Mouse (Mus musculus) midbrain, postnatal 0 days (tissue): ENCODE data around the gene Apopt1. TPM values are rescaled to one million over a fixed set of nuclear protein-coding genes. Genes with fewer than 3 reads are reported as not detected.

Experiments
- ATAC-seq: fragments of 200-750 bp; cut with Nextera tagmentation; 2 replicates; pipeline ENCODE4 v1.8.0; 2017; ENCODE audit warnings: moderate number of reproducible peaks, mild to moderate bottlenecking, moderate TSS enrichment, moderate library complexity; ENCODE audit not compliant: low FRiP score
- DNase-seq: peaks from one replicate; pipeline ENCODE4 v3.0.0-alpha.2; 2015; ENCODE audit warnings: low spot score
- H3K27ac ChIP-seq: fragments of 300-500 bp; sonication (generic); 2 replicates; pipeline ENCODE4 v1.5.1; 2014; ENCODE audit warnings: low read depth, mild to moderate bottlenecking, low read length, mixed read lengths
- H3K27me3 ChIP-seq: fragments of 300-500 bp; sonication (generic); 2 replicates; pipeline ENCODE4 v1.6.1; 2014; ENCODE audit warnings: low read length, control low read depth, mixed read lengths; ENCODE audit not compliant: insufficient read depth
- H3K36me3 ChIP-seq: fragments of 300-500 bp; sonication (generic); 2 replicates; pipeline ENCODE4 v1.6.1; 2014; ENCODE audit warnings: low read length, control low read depth, mixed read lengths; ENCODE audit not compliant: insufficient read depth
- H3K4me1 ChIP-seq: fragments of 300-500 bp; sonication (generic); 2 replicates; pipeline ENCODE4 v1.6.1; 2014; ENCODE audit warnings: mild to moderate bottlenecking, control low read depth, antibody characterized with exemption, low read length, mixed read lengths; ENCODE audit not compliant: insufficient read depth
- H3K4me2 ChIP-seq: fragments of 300-500 bp; sonication (generic); 2 replicates; pipeline ENCODE4 v1.6.1; 2014; ENCODE audit warnings: low read depth, mild to moderate bottlenecking, low read length, mixed read lengths; ENCODE audit not compliant: poor library complexity, severe bottlenecking
- H3K4me3 ChIP-seq: fragments of 300-500 bp; sonication (generic); 2 replicates; pipeline ENCODE4 v1.5.1; 2014; ENCODE audit warnings: low read depth, mild to moderate bottlenecking, low read length, moderate library complexity
- H3K9ac ChIP-seq: fragments of 300-500 bp; sonication (generic); replicated peaks from 2 replicates; pipeline ENCODE4 v1.6.1; 2014; ENCODE audit warnings: mild to moderate bottlenecking, low read length, moderate library complexity, mixed read lengths; ENCODE audit not compliant: poor library complexity, severe bottlenecking
- H3K9me3 ChIP-seq: fragments of 300-500 bp; sonication (generic); 2 replicates; pipeline ENCODE4 v1.6.1; 2016; ENCODE audit warnings: low read length, control low read depth
- CTCF ChIP-seq: IDR thresholded peaks from 2 replicates; pipeline ENCODE4 v1.5.1; 2016; ENCODE audit warnings: antibody characterized with exemption, mild to moderate bottlenecking
- WGBS: fragments of 180-500 bp; shearing (Covaris S2); extraction: QIAGEN DNeasy Blood & Tissue Kit; methylation state at CpG from one replicate; pipeline ENCODE4 v1.1.7; 2014; 5-methylcytosine and 5-hydroxymethylcytosine counted together
- polyA plus RNA-seq: library from polyadenylated mRNA; unstranded; fragments of >200 nt; fragmentation: Nextera tagmentation; extraction: Ambion mirVana; gene quantifications from 2 replicates; pipeline ENCODE4 v1.2.1, GENCODE M21; 2015
- total RNA-seq: library from RNA; depleted of rRNA; stranded (reverse); fragments of >200 nt; gene quantifications from 2 replicates; pipeline ENCODE4 v1.2.3, GENCODE M21; 2014

Gene Apopt1
- total and polyA plus RNA-seq, 2 experiments from 2014 or later, result 17.9 to 63.1 TPM

DNA sequence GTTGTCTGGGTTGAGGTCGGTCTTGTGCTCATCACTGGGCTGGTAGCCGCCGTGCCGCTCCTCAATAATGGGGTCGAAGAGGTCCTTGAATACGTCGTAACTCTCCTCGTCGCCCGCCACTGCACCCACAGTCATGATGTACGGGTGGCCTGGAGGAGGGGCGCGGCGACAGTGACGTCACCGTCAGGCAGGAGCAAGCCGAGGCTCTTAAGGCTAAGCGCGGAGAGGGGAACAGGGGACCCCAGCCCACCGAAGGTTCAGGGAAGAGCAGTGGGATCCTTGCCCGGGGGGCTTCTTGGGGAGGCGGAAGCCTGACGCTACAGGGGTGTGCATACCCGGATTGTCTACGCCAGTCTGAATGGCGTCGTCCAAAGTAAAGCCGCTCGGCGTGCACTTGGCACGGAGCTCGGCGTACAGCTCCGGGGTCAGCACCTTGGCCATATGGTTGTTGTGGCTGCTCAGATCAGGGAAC, 41.6 kb upstream of the Apopt1 start:
- TF ChIP-seq CTCF, result no peak
- WGBS, result under 1% methylated on average over 34 of the region's 34 CpGs
- H3K27me3 ChIP-seq, result no peaks in the 10 kb centered on the region
- ATAC-seq (peak; percentile 62), DNase-seq (peak; percentile 75)
- H3K4me3 ChIP-seq, result peak overlapping the region; percentile 88
- peak overlapping the region; percentile 63 for H3K4me2 ChIP-seq
- H3K27ac ChIP-seq, result peak overlapping the region; percentile 89
- H3K36me3 ChIP-seq, result no peaks in the 10 kb centered on the region
- H3K4me1 ChIP-seq, result 0 out of 2 replicates have a peak, but pooled peaks cover 10% of the 10 kb centered on the region
- peak overlapping the region; percentile 99 for H3K9ac ChIP-seq
- H3K9me3 ChIP-seq, result no peaks in the 10 kb centered on the region

- under 1% methylated on average over 28 of the region's 31 CpGs for WGBS
- ATAC-seq, result peak; percentile 86
Observed at GRCm38 (mm10) chr12:111672176-111672575, 40.9 kb upstream of the Apopt1 start, which contains the start of gene Ckb. Gene Ckb, minus strand, starts transcription at chr12:111672338.

DNA sequence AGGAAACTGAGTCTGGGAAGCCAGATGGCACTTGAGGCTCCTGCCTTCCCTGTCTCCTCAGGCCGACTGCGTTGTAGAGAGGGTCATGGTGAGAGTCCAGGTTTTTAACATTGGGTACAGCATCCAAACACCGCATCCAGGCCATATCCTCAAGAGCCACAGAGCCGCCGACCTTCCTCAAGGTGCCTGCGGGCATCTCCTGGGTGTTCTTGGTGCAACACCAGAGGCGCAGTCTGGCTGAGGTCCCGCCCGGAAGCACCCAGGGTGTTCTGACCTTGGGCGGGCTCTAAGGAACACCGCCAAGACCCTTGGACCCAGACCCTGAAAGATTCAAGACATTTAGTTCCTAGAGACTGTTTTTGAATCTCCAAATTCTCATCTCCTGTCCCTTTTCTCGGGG, 40.5 kb upstream of the Apopt1 start:
- no peak; the same call in 1 of the 2 replicates for ATAC-seq
- Histone ChIP-seq H3K9ac (peak overlapping the region; percentile 99), H3K4me3 (peak overlapping the region; percentile 88), H3K4me2 (peak overlapping the region; percentile 63), H3K27me3 (no peaks in the 10 kb centered on the region), H3K9me3 (no peaks in the 10 kb centered on the region), H3K4me1 (0 out of 2 replicates have a peak, but pooled peaks cover 15% of the 10 kb centered on the region), H3K27ac (peak overlapping the region; percentile 89), H3K36me3 (no peaks in the 10 kb centered on the region)
- 6% methylated on average over 12 of the region's 12 CpGs for WGBS
- no peak for TF ChIP-seq CTCF
- no peak for DNase-seq

More at GRCm38 (mm10) chr12:111672176-111672575, 40.9 kb upstream of the Apopt1 start, which contains the start of gene Ckb:
- H3K36me3 ChIP-seq, result no peaks in the 10 kb centered on the region
- peak within 1 kb of the TSS; percentile 63 for H3K4me2 ChIP-seq
- no peak for TF ChIP-seq CTCF
- H3K9ac ChIP-seq, result peak within 1 kb of the TSS; percentile 99
- DNase-seq, result peak; percentile 97
- H3K9me3 ChIP-seq, result no peaks in the 10 kb centered on the region
- peak within 1 kb of the TSS; percentile 88 for H3K4me3 ChIP-seq
- no peaks in the 10 kb centered on the region for H3K27me3 ChIP-seq
- H3K27ac ChIP-seq, result peak within 1 kb of the TSS; percentile 89
- 0 out of 2 replicates have a peak, but pooled peaks cover 12% of the 10 kb centered on the region for H3K4me1 ChIP-seq

DNA sequence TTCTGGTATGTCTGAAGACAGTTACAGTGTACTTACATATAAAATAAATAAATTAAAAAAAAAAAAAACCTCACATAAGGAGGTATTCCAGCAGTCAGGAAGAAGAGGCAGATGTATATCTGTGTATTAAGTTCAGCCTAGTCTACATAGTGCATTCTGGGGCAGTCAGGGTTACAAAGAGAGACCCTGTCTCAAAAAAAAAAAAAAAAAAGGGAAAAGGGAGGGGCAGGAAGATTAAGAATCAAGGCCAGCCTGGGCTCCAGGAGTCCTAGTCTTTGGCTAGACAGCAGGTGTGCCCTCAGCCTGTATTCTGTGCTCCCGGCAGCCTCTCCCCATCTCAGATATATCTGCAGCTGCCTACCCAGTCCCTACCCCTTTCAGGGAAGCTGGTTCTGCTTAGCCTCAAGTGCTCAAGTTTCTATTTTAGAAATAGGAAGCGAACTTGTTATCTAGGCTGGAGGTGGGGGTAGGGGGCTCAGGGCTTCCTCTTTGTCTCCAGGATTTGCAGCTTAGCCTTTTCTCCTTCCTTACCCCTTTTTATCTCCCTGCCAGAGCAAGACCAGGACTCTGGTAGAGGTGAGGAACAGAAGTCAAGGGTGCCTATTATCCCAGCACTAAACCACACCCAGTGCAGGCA, 38.1 kb upstream of the Apopt1 start:
- Histone ChIP-seq H3K9ac (no peak overlapping the region), H3K27ac (no peak overlapping the region), H3K4me1 (peaks cover 18% of the 10 kb centered on the region; the same call in 1 of the 2 replicates), H3K4me2 (no peak overlapping the region), H3K27me3 (no peaks in the 10 kb centered on the region), H3K9me3 (no peaks in the 10 kb centered on the region), H3K4me3 (no peak overlapping the region), H3K36me3 (no peaks in the 10 kb centered on the region)
- DNase-seq (no peak), ATAC-seq (no peak)
- 46% methylated on average over 2 of the region's 2 CpGs for WGBS
- no peak for TF ChIP-seq CTCF

- DNase-seq, result no peak
- no peaks in the 10 kb centered on the region for H3K36me3 ChIP-seq
- H3K4me3 ChIP-seq, result no peak overlapping the region
- peaks cover 18% of the 10 kb centered on the region; the same call in 1 of the 2 replicates for H3K4me1 ChIP-seq
- no peaks in the 10 kb centered on the region for H3K27me3 ChIP-seq
- no peak for TF ChIP-seq CTCF
- H3K9ac ChIP-seq, result no peak overlapping the region
- H3K27ac ChIP-seq, result no peak overlapping the region
- WGBS, result 84% methylated on average over 6 of the region's 6 CpGs
- no peaks in the 10 kb centered on the region for H3K9me3 ChIP-seq
- H3K4me2 ChIP-seq, result no peak overlapping the region
- ATAC-seq, result no peak
Observed at GRCm38 (mm10) chr12:111675797-111676580, 37.1 kb upstream of the Apopt1 start.
